Mouse (Mus musculus) monocyte, adult 5-6 weeks (primary cell): Measurements from ENCODE around the gene Gtf3c2. TPM values are rescaled to one million over a fixed set of nuclear protein-coding genes. Genes with fewer than 3 reads are reported as not detected.

Experiments
- ATAC-seq: fragments of 153-309, 156-312 bp; replicated peaks from 2 replicates; pipeline ENCODE4 v1.8.0; 2017; ENCODE audit warnings: mild to moderate bottlenecking; ENCODE audit not compliant: low TSS enrichment, insufficient number of reproducible peaks, severe bottlenecking, poor library complexity, low FRiP score
- total RNA-seq: library from RNA; stranded (forward); fragments of 200-1000, 200-491, 200-594 nt; gene quantifications from 3 replicates; pipeline ENCODE4 v1.2.3, GENCODE M21; 2017

The Gtf3c2 gene
- total RNA-seq, 1 experiment from 2014 or later, result 42.4 TPM

- no peak for ATAC-seq
Observed at GRCm38 (mm10) chr5:31164878-31165277, 15.1 kb downstream of the Gtf3c2 start.

- ATAC-seq, result no peak
Observed at GRCm38 (mm10) chr5:31162462-31162861, 17.5 kb downstream of the Gtf3c2 start.

- ATAC-seq, result peak; percentile 92
Observed at GRCm38 (mm10) chr5:31154152-31154553, 25.8 kb downstream of the Gtf3c2 start, which contains the start of gene Mpv17. TSS of gene Mpv17 (minus strand) at chr5:31154251.

DNA sequence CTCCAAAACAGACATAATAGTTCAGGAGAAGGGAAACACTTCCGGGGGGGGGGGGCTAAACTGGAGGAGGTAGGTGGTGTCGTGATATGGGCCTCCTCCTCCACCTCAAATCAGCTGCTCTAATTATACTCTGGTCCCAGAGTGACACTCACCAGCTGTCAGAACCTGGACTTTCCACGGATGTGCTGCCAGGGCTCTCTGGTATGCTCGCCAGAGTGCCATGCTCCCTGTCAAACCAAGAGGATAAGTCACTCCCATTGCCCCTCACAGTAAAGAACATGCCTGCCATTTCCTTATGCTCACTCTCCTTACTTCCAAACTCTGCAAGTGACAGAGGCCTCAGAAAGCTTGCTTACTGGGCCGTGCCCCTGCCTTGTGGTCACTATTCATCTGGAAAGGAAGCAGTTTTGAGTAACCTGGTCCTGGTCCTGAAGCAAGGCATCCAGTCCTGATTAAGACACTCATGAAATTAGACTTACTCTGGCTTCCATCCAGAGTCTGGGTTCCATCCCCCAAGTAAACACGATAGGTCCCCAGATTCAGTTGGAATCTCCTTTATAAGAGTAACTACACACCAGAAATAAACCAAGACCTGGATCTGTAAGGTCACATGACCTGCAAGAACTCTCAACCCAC lies 26.3 kb downstream of the Gtf3c2 start:
- ATAC-seq, result no peak

DNA sequence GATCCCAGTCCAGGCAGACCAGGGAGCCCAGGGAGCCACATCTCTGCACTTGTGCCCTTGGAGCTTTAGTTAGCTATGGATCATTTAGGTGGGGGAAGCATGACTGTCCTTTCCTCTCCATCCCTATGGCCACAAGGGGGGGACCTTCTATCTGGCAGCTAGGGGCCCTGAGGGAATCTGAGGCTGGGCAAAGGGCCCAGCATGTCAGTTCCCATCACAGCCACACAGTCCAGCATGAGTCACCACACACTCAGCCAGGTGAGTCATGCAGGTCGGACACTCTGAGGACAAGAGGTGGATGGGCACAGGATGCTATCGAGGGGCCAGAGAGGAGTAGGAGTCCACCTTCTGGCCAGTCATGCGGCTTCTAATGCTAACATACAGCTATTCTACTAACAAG lies 28.2 kb downstream of the Gtf3c2 start:
- no peak for ATAC-seq

- ATAC-seq, result no peak
Observed at GRCm38 (mm10) chr5:31149781-31150180, 30.2 kb downstream of the Gtf3c2 start.

GRCm38 (mm10) chr5:31138968-31139425 lies 40.9 kb downstream of the Gtf3c2 start:
- ATAC-seq, result no peak

DNA sequence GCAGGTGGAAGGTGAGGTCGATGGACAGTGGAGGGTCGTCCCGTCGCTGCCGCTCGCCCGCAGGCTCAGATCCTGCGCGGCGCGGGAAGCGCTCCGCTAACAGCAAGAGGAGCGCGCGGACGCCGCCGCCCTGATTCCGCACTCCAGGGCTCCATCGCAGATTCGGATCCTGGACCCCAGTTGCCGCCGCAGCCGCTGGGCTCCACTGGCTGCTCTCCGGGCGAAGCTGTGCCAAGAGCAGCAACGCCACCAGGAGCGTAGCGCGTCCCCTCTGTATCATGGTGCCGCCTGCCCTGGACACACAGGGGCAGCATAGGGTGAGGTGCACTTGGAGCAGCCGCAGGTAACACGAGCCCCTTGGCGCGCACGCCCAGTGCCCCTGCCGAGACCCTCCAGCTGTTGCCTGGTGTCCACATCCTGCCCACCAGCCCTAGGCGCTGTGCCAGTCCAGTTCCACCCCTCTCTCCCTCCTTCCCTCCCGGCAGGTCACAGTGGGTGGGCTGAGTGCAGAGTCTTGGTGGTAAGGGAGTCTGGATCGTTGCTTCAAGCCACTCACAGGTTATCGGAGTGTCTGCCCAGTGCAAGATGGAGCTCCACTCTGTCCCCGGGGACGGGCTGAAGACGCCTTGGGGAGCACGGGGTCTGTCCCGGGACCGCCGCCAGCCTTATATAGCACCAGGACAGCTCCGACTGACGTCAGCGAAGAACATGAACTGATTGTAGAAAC lies 41.5 kb downstream of the Gtf3c2 start, which contains the start of gene Ucn:
TSS of gene Ucn (minus strand) at position 589 of the 727 bp plus-strand sequence.
- ATAC-seq, result no peak

DNA sequence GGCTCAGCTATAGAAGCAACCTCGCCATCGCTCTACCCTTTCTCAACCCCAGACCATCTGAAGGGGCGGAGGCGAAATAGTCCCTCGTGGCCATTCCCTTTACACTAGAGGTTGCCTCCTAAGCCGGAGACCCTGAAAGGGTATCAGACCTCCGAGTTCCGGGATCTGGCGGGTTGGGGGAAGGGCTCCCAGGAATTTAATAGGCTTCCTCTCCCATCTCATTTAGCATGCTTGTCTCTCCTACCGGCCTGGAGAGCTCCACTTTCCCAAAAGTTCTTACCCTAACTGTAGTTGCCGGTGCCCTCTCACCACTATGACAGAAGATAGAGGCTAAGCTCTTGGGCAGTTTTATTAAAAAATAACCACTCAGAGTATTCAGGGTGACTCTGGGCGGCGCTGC lies 42.3 kb downstream of the Gtf3c2 start:
- ATAC-seq, result no peak

- ATAC-seq, result 0 out of 2 replicates have a peak, but pooled peaks have one; percentile 13
Observed at GRCm38 (mm10) chr5:31136730-31137424, 43.1 kb downstream of the Gtf3c2 start.

- no peak for ATAC-seq
Observed at GRCm38 (mm10) chr5:31126050-31126449, 53.9 kb downstream of the Gtf3c2 start.

DNA sequence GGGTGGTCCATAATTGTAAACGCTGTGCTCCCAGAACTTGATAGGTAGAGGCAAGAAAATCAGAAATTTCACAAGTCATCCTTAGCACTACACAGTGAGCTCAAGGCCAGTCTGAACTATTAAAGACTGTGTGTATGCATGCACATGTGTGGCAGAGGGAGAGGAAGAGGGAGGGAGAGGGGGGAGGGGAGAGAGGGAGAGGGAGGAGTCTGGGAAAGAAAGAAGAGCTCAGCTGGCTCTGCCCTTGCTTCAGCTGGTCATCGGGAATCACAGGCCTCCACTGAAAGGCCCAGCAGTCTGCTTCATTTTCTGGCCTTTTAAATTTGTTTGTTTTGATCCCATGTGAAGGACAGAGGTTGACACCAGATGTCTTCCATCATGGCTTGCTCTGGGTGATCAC lies 56.5 kb downstream of the Gtf3c2 start:
- ATAC-seq, result no peak

GRCm38 (mm10) chr5:31121111-31121510 lies 58.8 kb downstream of the Gtf3c2 start:
- no peak for ATAC-seq

DNA sequence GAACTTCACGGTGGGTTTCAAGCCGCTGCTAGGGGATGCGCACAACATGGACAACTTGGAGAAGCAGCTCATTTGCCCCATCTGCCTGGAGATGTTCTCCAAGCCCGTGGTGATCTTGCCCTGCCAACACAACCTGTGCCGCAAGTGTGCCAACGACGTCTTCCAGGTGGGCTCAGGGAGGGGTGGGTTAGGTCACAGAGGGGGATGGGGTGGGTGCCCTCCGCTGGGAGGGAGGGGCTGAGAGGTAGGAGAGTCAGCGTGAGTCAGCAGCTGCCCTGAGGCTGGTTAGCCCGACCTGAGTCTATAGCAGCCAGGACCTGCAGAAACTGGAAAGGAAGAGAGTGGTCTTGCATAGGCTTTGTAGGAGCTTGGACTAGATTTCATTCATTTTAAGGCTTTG lies 63.0 kb downstream of the Gtf3c2 start:
- no peak for ATAC-seq

DNA sequence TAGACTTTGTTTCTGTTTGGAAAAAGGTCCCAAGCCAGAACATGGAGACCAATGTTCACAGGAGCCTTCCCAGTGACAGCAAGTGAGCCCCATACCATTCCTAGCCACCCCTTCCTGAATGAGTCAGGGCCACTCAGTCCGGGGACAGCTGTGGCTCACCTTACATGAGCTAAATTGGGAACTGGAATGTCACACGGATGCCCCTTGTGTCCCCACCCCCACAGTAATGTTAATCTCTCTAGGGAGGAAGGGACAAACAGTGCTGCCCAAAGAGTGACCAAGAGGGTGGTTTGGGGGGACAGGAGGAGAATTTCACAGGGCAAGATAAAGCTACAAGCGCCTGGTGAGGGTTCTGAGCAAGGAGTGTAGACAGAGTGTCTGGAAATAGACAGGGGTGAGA lies 63.6 kb downstream of the Gtf3c2 start, which contains the start of gene Trim54:
TSS of gene Trim54 (plus strand) at position 359 of the 400 bp plus-strand sequence.
- ATAC-seq, result no peak

DNA sequence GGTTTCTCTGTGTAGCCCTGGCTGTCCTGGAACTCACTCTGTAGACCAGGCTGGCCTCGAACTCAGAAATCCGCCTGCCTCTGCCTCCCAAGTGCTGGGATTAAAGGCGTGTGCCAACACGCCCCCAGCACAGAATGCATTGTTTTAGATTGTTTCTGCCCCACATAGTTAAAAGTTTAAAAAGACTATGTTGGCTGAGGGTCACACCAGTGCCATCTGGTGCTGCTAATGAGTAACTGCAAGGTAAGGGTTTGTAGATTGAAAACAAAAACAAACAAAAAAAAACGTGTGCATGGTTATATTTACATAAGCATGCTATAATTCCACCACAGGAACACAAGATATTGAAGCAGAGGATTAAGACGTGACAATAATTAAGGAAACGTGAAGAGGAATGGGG lies 69.2 kb downstream of the Gtf3c2 start:
- no peak for ATAC-seq

DNA sequence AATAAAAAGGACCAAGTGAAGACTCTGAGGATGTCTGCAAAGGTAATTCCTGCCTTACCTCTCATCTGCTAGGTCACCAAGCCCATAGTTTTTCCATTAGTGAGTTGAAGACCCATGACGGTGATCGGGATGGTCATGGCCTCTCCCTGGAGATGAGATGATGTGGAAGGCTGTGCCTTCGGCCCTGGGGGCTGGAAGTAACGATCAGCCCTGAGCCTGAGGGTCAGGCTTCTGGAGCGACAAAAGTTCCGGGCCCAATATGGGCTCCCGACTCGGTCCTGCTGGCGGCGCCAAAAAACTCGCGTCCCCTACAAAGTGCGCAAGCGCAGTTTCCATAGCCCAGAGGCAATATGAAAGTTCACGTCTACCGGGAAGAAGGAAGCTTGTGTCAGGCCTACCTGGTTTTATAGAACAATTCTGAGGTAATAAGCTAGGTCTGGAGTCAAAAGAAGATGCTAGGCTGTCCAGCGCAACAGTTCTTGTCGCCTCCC lies 71.9 kb downstream of the Gtf3c2 start, which contains the start of gene Slc30a3:
TSS of gene Slc30a3 (minus strand) at position 238 of the 491 bp plus-strand sequence.
- no peak for ATAC-seq
